Mouse (Mus musculus): ENCODE measurements at regions not wholly inside any gene's neighbourhood (a gene's known extent, or its start where the extent isn't known, plus 50 kb on each side); places are given as distances from the start of the nearest gene placed in this dataset.

DNA sequence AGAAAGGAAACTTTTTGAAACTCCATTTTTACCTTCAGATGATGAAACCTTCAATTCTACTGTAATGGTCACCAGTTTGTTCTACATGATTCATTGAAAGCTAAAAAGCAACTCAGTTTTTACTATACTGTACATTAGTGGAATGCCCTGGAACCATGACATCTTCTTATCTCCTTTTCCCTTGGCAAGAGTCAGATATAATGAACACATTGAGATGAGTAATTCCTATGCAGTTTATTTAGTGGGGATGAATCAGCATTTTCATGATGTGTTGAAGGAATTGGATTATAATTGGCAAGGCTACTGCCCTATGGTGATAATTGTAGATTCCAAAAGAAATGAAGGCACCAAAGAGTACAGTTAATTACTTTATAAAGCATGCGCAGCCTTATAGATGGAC is 165.8 kb upstream of the Mmadhc start:
- no peaks in the 10 kb centered on the region for H3K27me3 ChIP-seq (ENCODE audit: control insufficient read depth, insufficient read depth, insufficient read length)
- no peak overlapping the region for H3K4me3 ChIP-seq
- no peak overlapping the region for H3ac ChIP-seq (ENCODE audit: control insufficient read depth, insufficient read length)
- TF ChIP-seq MAX (IDR thresholded peaks at IDR 0.05; ENCODE audit: low read depth): no peak
- 0 out of 2 replicates have a peak, but pooled peaks have one; percentile 7 for TF ChIP-seq CEBPB (IDR thresholded peaks at IDR 0.05; ENCODE audit: insufficient read depth, poor library complexity, severe bottlenecking)
- TF ChIP-seq TCF12 (IDR thresholded peaks at IDR 0.05; ENCODE audit: insufficient read depth, poor library complexity, severe bottlenecking): no peak
- TF ChIP-seq MYOD1 (IDR thresholded peaks at IDR 0.05; ENCODE audit: control insufficient read depth in 1 of 3, insufficient read length in 2 of 3, low read depth in 2 of 3): no peak
- no peak for TF ChIP-seq SRF (IDR thresholded peaks at IDR 0.05; ENCODE audit: control insufficient read depth, insufficient read length, low read depth)
- TF ChIP-seq TCF3 (IDR thresholded peaks at IDR 0.05; ENCODE audit: insufficient read length, low read depth): no peak
- no peaks in the 10 kb centered on the region for H3K36me3 ChIP-seq (ENCODE audit: control insufficient read depth, insufficient read depth)
- no peaks in the 10 kb centered on the region for H3K79me2 ChIP-seq (ENCODE audit: control insufficient read depth, insufficient read depth)
- H3K4me2 ChIP-seq (ENCODE audit: low read depth): no peak overlapping the region

DNA sequence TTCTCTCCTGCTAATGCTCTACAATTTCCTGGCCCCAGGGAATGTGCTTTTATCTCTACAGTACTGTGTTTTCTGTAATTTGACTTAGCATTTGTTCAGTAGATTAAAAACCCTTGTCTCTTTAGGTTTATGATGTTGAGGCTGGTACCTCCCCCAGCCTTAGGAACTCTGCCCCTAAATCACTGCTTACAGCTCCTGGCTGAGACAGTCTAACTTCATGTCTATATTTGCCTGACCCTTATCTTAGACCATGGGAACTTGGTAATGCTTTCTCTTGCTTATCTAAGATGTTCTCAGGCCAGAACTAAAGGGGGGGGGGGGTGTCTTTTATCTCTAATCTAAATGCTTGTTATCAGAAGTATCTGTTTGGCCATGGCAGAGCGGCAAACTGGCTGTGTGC is 160.1 kb upstream of the Mmadhc start:
- H3K79me2 ChIP-seq (ENCODE audit: control insufficient read depth, insufficient read depth): no peaks in the 10 kb centered on the region
- no peak overlapping the region for H3ac ChIP-seq (ENCODE audit: control insufficient read depth, insufficient read length)
- no peak overlapping the region for H3K4me3 ChIP-seq
- H3K36me3 ChIP-seq (ENCODE audit: control insufficient read depth, insufficient read depth): no peaks in the 10 kb centered on the region
- TF ChIP-seq SRF (IDR thresholded peaks at IDR 0.05; ENCODE audit: control insufficient read depth, insufficient read length, low read depth): no peak
- TF ChIP-seq CEBPB (IDR thresholded peaks at IDR 0.05; ENCODE audit: insufficient read depth, poor library complexity, severe bottlenecking): no peak
- TF ChIP-seq MYOG (IDR thresholded peaks at IDR 0.05; ENCODE audit: control insufficient read depth in 1 of 3, insufficient read depth in 1 of 3, insufficient read length in 2 of 3, low read depth in 2 of 3): no peak
- TF ChIP-seq E2F4 (IDR thresholded peaks at IDR 0.05; ENCODE audit: insufficient read depth): no peak
- TF ChIP-seq REST (IDR thresholded peaks at IDR 0.05; ENCODE audit: insufficient read depth, insufficient read length): no peak
- H3K27me3 ChIP-seq (ENCODE audit: control insufficient read depth, insufficient read depth, insufficient read length): no peaks in the 10 kb centered on the region
- peak overlapping the region; percentile 5 for H3K4me2 ChIP-seq (ENCODE audit: low read depth)

DNA sequence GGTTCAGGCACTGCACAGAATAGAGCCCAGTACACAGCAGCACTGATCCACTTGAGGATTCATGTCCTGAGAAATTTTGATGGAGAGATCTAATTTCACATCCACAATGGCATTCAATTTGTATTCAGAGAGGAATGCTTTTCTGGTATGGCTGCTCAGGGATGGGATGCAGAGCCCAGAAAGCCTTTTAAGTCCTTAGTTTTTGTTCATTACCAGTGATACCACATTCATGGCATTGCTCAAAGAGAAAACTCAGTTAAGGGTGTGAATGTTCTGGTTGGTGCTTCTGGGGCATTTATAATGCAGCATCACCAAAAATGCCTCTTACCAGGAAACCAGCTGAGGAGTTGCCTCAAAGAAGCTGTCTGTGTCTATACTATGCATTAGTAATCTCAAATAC is 151.5 kb upstream of the Mmadhc start:
- TF ChIP-seq MYOD1 (IDR thresholded peaks at IDR 0.05; ENCODE audit: control insufficient read depth in 1 of 3, insufficient read length in 2 of 3, low read depth in 2 of 3) (no peak), MYOG (IDR thresholded peaks at IDR 0.05; ENCODE audit: control insufficient read depth in 1 of 3, insufficient read depth in 1 of 3, insufficient read length in 2 of 3, low read depth in 2 of 3) (no peak), REST (IDR thresholded peaks at IDR 0.05; ENCODE audit: insufficient read depth, insufficient read length) (no peak), TCF3 (IDR thresholded peaks at IDR 0.05; ENCODE audit: insufficient read length, low read depth) (no peak), POLR2A (IDR thresholded peaks at IDR 0.05; ENCODE audit: insufficient read length, low read depth) (no peak), TCF12 (IDR thresholded peaks at IDR 0.05; ENCODE audit: insufficient read depth, poor library complexity, severe bottlenecking) (no peak), MAX (IDR thresholded peaks at IDR 0.05; ENCODE audit: low read depth) (no peak), USF1 (IDR thresholded peaks at IDR 0.05; ENCODE audit: low read depth) (no peak), E2F4 (IDR thresholded peaks at IDR 0.05; ENCODE audit: insufficient read depth) (no peak), CEBPB (IDR thresholded peaks at IDR 0.05; ENCODE audit: insufficient read depth, poor library complexity, severe bottlenecking) (no peak), SRF (IDR thresholded peaks at IDR 0.05; ENCODE audit: control insufficient read depth, insufficient read length, low read depth) (no peak), POLR2AphosphoS2 (IDR thresholded peaks at IDR 0.05; ENCODE audit: insufficient read length, low read depth) (no peak)
- no peak overlapping the region for H3K4me2 ChIP-seq (ENCODE audit: low read depth)
- no peaks in the 10 kb centered on the region for H3K27me3 ChIP-seq (ENCODE audit: control insufficient read depth, insufficient read depth, insufficient read length)

DNA sequence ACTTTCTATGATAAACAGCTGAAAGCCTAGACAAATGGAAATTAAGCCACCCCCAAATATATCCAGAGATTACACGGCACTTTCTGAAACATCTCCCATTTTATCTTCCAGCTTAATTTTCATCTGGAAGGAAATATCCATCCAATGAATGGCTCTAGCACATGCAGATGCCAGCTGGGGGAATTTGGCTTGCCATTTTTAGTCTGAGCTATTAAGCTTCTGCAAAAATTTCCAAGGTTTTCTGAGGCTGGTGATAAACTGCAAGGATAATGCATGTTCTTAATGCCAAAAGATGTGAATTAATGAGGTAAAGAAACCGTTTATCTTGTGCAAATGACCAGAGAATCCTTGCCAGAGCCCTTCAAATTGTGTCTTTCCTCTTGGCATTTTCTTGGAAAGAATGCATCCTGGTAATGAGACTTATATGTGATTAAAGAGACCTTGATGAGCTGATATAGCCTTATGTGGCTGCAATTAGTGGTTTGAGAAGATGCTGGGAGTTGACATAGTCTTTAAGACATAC is 149.4 kb upstream of the Mmadhc start:
- H3K4me2 ChIP-seq (ENCODE audit: low read depth): no peak overlapping the region
- no peak overlapping the region for H3ac ChIP-seq (ENCODE audit: control insufficient read depth, insufficient read length)
- TF ChIP-seq MYOG (IDR thresholded peaks at IDR 0.05; ENCODE audit: control insufficient read depth in 1 of 3, insufficient read depth in 1 of 3, insufficient read length in 2 of 3, low read depth in 2 of 3) (no peak), POLR2A (IDR thresholded peaks at IDR 0.05; ENCODE audit: insufficient read length, low read depth) (no peak), MAX (IDR thresholded peaks at IDR 0.05; ENCODE audit: low read depth) (no peak), MYOD1 (IDR thresholded peaks at IDR 0.05; ENCODE audit: control insufficient read depth in 1 of 3, insufficient read length in 2 of 3, low read depth in 2 of 3) (no peak), SRF (IDR thresholded peaks at IDR 0.05; ENCODE audit: control insufficient read depth, insufficient read length, low read depth) (no peak), TCF3 (IDR thresholded peaks at IDR 0.05; ENCODE audit: insufficient read length, low read depth) (no peak), E2F4 (IDR thresholded peaks at IDR 0.05; ENCODE audit: insufficient read depth) (no peak), POLR2AphosphoS2 (IDR thresholded peaks at IDR 0.05; ENCODE audit: insufficient read length, low read depth) (no peak), REST (IDR thresholded peaks at IDR 0.05; ENCODE audit: insufficient read depth, insufficient read length) (no peak), TCF12 (IDR thresholded peaks at IDR 0.05; ENCODE audit: insufficient read depth, poor library complexity, severe bottlenecking) (no peak)
- H3K27me3 ChIP-seq (ENCODE audit: control insufficient read depth, insufficient read depth, insufficient read length): no peaks in the 10 kb centered on the region
- H3K36me3 ChIP-seq (ENCODE audit: control insufficient read depth, insufficient read depth): no peaks in the 10 kb centered on the region
- no peak overlapping the region for H3K4me3 ChIP-seq
- H3K79me2 ChIP-seq (ENCODE audit: control insufficient read depth, insufficient read depth): no peaks in the 10 kb centered on the region

More for the DNA sequence above, 151.5 kb upstream of the Mmadhc start:
- H3K36me3 ChIP-seq (ENCODE audit: control insufficient read depth, insufficient read depth): no peaks in the 10 kb centered on the region
- no peaks in the 10 kb centered on the region for H3K79me2 ChIP-seq (ENCODE audit: control insufficient read depth, insufficient read depth)
- H3K4me3 ChIP-seq: no peak overlapping the region
- no peak overlapping the region for H3ac ChIP-seq (ENCODE audit: control insufficient read depth, insufficient read length)

DNA sequence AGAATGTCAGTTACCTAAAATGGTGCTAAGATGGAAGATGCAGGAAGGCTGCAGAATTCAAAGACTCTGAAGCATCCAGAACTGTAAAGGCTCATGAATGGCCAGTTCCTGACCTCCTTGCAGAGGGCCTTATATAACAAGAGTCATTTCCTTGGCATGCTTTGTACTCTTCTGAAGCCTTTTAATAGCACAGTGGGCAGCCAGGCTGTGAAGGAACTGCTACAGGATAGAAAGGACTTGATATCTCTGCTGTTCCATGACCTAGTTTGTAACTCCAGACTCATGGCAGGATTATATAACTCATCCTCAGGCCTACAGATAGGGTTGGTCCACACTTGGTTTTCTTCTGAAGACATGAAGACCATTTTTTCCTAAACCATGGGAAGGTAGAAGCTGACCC is 143.7 kb upstream of the Mmadhc start:
- Histone ChIP-seq H3K36me3 (ENCODE audit: control insufficient read depth, insufficient read depth) (no peaks in the 10 kb centered on the region), H3K27me3 (ENCODE audit: control insufficient read depth, insufficient read depth, insufficient read length) (no peaks in the 10 kb centered on the region), H3K79me2 (ENCODE audit: control insufficient read depth, insufficient read depth) (no peaks in the 10 kb centered on the region), H3K4me2 (ENCODE audit: low read depth) (no peak overlapping the region), H3ac (ENCODE audit: control insufficient read depth, insufficient read length) (no peak overlapping the region), H3K4me3 (no peak overlapping the region)
- TF ChIP-seq E2F4 (IDR thresholded peaks at IDR 0.05; ENCODE audit: insufficient read depth): no peak
- no peak for TF ChIP-seq USF1 (IDR thresholded peaks at IDR 0.05; ENCODE audit: low read depth)
- TF ChIP-seq SRF (IDR thresholded peaks at IDR 0.05; ENCODE audit: control insufficient read depth, insufficient read length, low read depth): no peak
- TF ChIP-seq MYOD1 (IDR thresholded peaks at IDR 0.05; ENCODE audit: control insufficient read depth in 1 of 3, insufficient read length in 2 of 3, low read depth in 2 of 3): no peak
- TF ChIP-seq POLR2A (IDR thresholded peaks at IDR 0.05; ENCODE audit: insufficient read length, low read depth): no peak
- no peak for TF ChIP-seq MYOG (IDR thresholded peaks at IDR 0.05; ENCODE audit: control insufficient read depth in 1 of 3, insufficient read depth in 1 of 3, insufficient read length in 2 of 3, low read depth in 2 of 3)
- no peak for TF ChIP-seq REST (IDR thresholded peaks at IDR 0.05; ENCODE audit: insufficient read depth, insufficient read length)
- TF ChIP-seq POLR2AphosphoS2 (IDR thresholded peaks at IDR 0.05; ENCODE audit: insufficient read length, low read depth): no peak
- no peak for TF ChIP-seq MAX (IDR thresholded peaks at IDR 0.05; ENCODE audit: low read depth)
- TF ChIP-seq CEBPB (IDR thresholded peaks at IDR 0.05; ENCODE audit: insufficient read depth, poor library complexity, severe bottlenecking): no peak

All from myocyte (in vitro differentiated cells).